ENCODE assay signal across 7 mouse cellular contexts in the genomic region with DNA sequence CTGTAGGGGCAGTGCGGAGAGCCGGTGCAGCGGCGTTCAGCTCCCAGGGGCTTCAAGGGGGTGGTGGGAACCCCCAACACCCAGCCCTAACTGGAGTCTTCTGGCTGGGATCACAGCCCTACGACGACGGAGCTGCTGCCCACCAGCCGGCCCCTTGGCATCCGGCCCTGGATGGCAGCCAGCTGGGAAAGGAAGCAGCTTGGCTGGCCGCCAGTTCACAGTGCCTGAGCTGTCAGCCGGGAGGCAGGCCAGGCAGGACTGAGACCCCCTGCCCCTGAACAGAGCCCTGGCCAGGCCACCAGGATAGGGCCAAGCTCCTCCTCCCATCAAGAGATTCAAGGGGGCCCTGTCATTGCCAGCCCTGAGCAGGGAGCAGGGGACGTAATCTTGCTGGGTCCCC.
DNase-seq lines count a peak whose midpoint lies in the region; ATAC-seq lines count a peak whose summit lies in the region.

No protein-coding gene starts in this region.

- WGBS in hindbrain, embryonic 13.5 days: 25% methylated on average over 12 of the region's 12 CpGs

- no peak overlapping the region for H3K4me3 ChIP-seq in hindbrain, embryonic 13.5 days

- no peaks in the 10 kb centered on the region for H3K9me3 ChIP-seq in hindbrain, embryonic 13.5 days

- H3K27ac ChIP-seq in hindbrain, embryonic 13.5 days: peak overlapping the region; percentile 77

- H3K36me3 ChIP-seq in hindbrain, embryonic 13.5 days: no peaks in the 10 kb centered on the region

- H3K4me2 ChIP-seq in hindbrain, embryonic 13.5 days: peak overlapping the region; percentile 22; the same call in 1 of the 2 replicates

- peak overlapping the region; percentile 46; the same call in 1 of the 2 replicates for H3K9ac ChIP-seq in hindbrain, embryonic 13.5 days

- ATAC-seq in hindbrain, embryonic 13.5 days (ENCODE audit: low FRiP score): peak; percentile 59

- H3K4me1 ChIP-seq in hindbrain, embryonic 13.5 days (replicated peaks): peaks cover 98% of the 10 kb centered on the region

- H3K27me3 ChIP-seq in hindbrain, embryonic 13.5 days: peaks cover 42% of the 10 kb centered on the region

- DNase-seq in NIH3T3 (ENCODE audit: low read depth): peak; percentile 79
- DNase-seq in cerebellum, adult 11-12 months: peak; percentile 81
- peak; percentile 83 to 84 for DNase-seq in frontal cortex, postnatal 36 days (ENCODE audit: low spot score in 2 of 2)
- DNase-seq in layer of hippocampus, adult 9-11 months: peak; percentile 69
- DNase-seq in lung, postnatal 25 days (ENCODE audit: low spot score): peak; percentile 73
- peak; percentile 81 for DNase-seq in right cerebral cortex, postnatal 25 days
